ENCODE assay signal across 13 mouse cellular contexts in genomic region chr17:31896751-31897150, GRCm38 (mm10). TPM values are rescaled to one million over a fixed set of nuclear protein-coding genes. Genes with fewer than 3 reads are reported as not detected.
DNase-seq lines count a peak whose midpoint lies in the region; TF ChIP-seq lines count a peak whose summit lies in the region.
"Had no signal": no experiment of that assay in that cellular context is flagged by ENCODE, and none has a peak within 500 bp of the region (broad histone marks: within the 10 kb centered on the region; RNA-seq: fewer than 3 reads in every experiment).

No protein-coding gene starts in this region.

- peaks cover 17% of the 10 kb centered on the region for H3K4me1 ChIP-seq in forebrain, embryonic 10.5 days

- no peak overlapping the region for H3K4me3 ChIP-seq in gastrocnemius, adult 2 months
- H3K4me3 ChIP-seq in layer of hippocampus, adult 2 months: no peak overlapping the region
- no peak overlapping the region for H3K4me3 ChIP-seq in forebrain, embryonic 10.5 days
- H3K4me3 ChIP-seq: liver, embryonic 12.5 days had no signal

- peak overlapping the region; percentile 64 for H3K27ac ChIP-seq in gastrocnemius, adult 2 months
- no peak overlapping the region for H3K27ac ChIP-seq in layer of hippocampus, adult 2 months
- H3K27ac ChIP-seq in forebrain, embryonic 10.5 days: no peak overlapping the region
- H3K27ac ChIP-seq: liver, embryonic 12.5 days had no signal

- 80% methylated on average over 3 of the region's 3 CpGs for WGBS in forebrain, embryonic 10.5 days

- DNase-seq in gastrocnemius, adult 2 months: no peak
- no peak for DNase-seq in gastrocnemius, adult 8-10 months (ENCODE audit: low spot score in 2 of 2)
- peak; percentile 15 for DNase-seq in kidney, postnatal 10 days
- DNase-seq in kidney, adult 11 months: no peak
- peak; percentile 67 for DNase-seq in urinary bladder, postnatal 14 days (ENCODE audit: low spot score)
- no peak for DNase-seq in urinary bladder, adult 18-20 months (ENCODE audit: low spot score in 2 of 2)
- DNase-seq in layer of hippocampus, adult 2 months (ENCODE audit: low spot score in 2 of 2): no peak
- no peak for DNase-seq in forebrain, embryonic 10.5 days (ENCODE audit: extremely low spot score, low spot score)
- DNase-seq: cerebellum, postnatal 25 days; kidney, postnatal 14 days; midbrain, embryonic 14.5 days; thymus, adult 18-20 months had no signal

- H3K36me3 ChIP-seq in forebrain, embryonic 10.5 days (replicated peaks): no peaks in the 10 kb centered on the region
- H3K36me3 ChIP-seq: liver, embryonic 12.5 days had no signal

- no peaks in the 10 kb centered on the region for H3K27me3 ChIP-seq in forebrain, embryonic 10.5 days (ENCODE audit: poor library complexity, severe bottlenecking)
- H3K27me3 ChIP-seq: liver, embryonic 12.5 days had no signal

- no peak for TF ChIP-seq CTCF in gastrocnemius, adult 2 months (IDR thresholded peaks at IDR 0.05)
- TF ChIP-seq CTCF in layer of hippocampus, adult 2 months (conservative IDR thresholded peaks at IDR 0.05): no peak

- H3K9me3 ChIP-seq in forebrain, embryonic 10.5 days: no peaks in the 10 kb centered on the region
- H3K9me3 ChIP-seq: liver, embryonic 12.5 days had no signal

- intact Hi-C loops in gastrocnemius, adult 2 months (cut with DNase I): no loop called here

RNA-seq across cellular contexts. Expression of gene Sik1, which starts 41.1 kb away (rescaled TPM):
- 10 to 100 TPM; 13.4 to 58.6 TPM for total RNA-seq in gastrocnemius, adult 2 months (2021)
- total RNA-seq in gastrocnemius, adult 8-10 months (2022): 10 to 100 TPM in 2 of 4 experiments, 1 to 10 TPM in 2; 7.8 to 22.8 (median 13.9) TPM
- 10 to 100 TPM; 12.4 to 15.4 TPM for total RNA-seq in layer of hippocampus, adult 2 months (2021)
- polyA plus RNA-seq in forebrain, embryonic 10.5 days (2016; fragmentation: Nextera tagmentation; extraction: Ambion mirVana): 10.0 and 11.4 TPM in 2 replicates

Comparison
In these comparisons a context has a peak if more than half of its experiments do, and no peak if none do; other contexts are left out.
1. DNase-seq: peak in kidney, postnatal 10 days (single experiment) and urinary bladder, postnatal 14 days (single experiment); none in gastrocnemius, adult 2 months (single experiment), gastrocnemius, adult 8-10 months (0 of 2), kidney, adult 11 months (single experiment), urinary bladder, adult 18-20 months (0 of 2), layer of hippocampus, adult 2 months (0 of 2) and forebrain, embryonic 10.5 days (single experiment).